Mouse (Mus musculus) large intestine, adult 2 months (tissue): Measurements from ENCODE around the gene Rps16. TPM values are rescaled to one million over a fixed set of nuclear protein-coding genes. Genes with fewer than 3 reads are reported as not detected.

Experiments
- DNase-seq: peaks from one replicate; pipeline ENCODE4 v3.0.0-alpha.2; 2012; ENCODE audit warnings: low read depth, low spot score
- WGBS: fragments of 180-500 bp; shearing (Covaris S2); methylation state at CpG from one replicate; pipeline ENCODE4 v1.1.7; 2018; 5-methylcytosine and 5-hydroxymethylcytosine counted together
- polyA plus RNA-seq: library from polyadenylated mRNA; depleted of rRNA; stranded (reverse); fragments of >200 nt; gene quantifications from 2 replicates; pipeline ENCODE4 v1.2.3, GENCODE M21; 2012

Rps16 gene
- polyA plus RNA-seq, 1 experiment, result 1,007 TPM

DNA sequence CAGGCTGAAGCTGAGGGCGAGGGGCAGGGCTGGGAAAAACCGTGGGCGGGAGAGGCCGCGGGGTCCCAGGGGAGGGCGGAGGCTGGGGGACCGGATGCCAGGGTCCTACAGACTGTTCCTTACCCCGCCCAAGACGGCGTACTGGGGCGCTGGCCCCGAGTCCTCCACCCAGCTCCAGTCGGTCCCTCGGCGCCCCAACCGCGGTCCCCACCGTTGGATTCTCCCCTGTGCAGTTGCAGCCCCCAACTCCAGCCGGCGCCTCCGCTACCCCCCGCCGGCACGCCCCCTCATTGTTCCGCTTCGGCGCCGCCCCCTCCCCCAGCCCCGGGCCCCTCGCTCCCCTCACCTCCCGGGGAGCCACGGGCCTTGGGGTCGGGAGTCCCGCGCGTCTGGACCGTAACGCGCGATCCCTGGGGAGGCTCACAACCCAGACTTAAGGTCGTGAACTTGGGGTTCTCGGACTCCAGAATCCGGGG is 21.1 kb downstream of the Rps16 start:
- 1% methylated on average over 42 of the region's 43 CpGs for WGBS
- no peak for DNase-seq

DNA sequence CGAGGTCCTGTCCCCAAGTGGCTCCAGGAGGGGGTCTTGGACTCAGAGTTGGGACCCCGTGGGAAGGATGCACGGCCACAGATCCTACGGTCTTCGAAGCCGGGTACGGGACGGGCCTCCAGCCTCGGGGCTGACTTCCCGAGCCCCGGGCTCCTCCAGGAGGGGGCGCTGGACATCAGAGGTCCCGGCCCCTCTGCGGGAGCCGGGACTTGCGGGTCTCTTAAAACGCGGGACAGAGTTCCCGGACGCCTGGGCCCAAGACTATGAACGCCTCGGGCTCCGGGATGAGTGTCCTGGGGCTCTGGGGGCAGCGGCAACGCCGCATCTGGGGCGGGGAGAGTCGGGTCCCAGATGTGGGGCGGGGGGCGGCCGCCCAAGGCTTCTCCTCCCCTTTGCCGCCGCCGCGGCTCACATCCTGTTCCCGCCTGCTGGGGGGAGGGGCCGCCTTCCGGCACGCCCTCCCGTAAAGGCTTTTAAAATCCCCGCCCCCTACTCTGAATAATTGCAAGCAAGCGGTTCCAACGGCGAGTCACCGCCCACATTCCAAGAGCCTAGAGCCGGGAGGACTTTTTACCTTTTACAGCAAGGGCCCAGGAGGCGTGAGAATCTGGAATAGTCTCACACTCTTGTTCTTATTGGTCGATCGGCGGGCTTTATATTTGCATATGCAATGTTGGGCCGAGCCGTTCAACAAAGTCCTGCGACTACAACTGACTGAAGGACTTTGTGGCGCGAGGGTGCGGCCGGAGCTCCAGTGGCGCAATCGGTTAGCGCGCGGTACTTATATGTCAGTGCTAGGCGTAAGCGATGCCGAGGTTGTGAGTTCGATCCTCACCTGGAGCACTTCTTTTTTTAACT is 22.0 kb downstream of the Rps16 start, which contains the start of gene Plekhg2:
Gene Plekhg2 (minus strand): TSS at position 349 of the 858 bp plus-strand sequence.
- DNase-seq, result no peak
- WGBS, result under 1% methylated on average over 62 of the region's 66 CpGs

DNA sequence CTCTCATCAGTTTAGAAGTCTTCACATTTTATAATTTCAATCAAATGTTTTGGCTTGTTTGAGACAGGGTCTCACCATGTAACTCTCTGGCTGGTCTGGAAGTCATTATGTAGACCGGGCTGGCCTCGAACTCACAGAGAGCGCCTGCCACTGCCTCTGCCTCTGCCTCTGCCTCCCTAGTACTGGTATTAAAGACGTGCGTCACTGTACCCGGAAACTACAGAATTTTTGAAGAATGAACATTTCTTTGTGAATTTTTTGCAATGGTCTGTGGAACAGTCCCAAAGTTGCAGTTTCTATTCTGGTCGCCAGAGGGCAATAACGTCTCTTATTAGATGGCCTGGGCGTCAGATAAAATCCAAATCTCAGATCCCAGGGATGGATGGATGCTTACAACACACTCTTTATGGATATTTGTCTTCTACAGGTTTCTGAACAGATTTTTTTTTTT is 22.7 kb downstream of the Rps16 start:
- WGBS, result under 1% methylated on average over 9 of the region's 9 CpGs
- DNase-seq, result no peak

DNA sequence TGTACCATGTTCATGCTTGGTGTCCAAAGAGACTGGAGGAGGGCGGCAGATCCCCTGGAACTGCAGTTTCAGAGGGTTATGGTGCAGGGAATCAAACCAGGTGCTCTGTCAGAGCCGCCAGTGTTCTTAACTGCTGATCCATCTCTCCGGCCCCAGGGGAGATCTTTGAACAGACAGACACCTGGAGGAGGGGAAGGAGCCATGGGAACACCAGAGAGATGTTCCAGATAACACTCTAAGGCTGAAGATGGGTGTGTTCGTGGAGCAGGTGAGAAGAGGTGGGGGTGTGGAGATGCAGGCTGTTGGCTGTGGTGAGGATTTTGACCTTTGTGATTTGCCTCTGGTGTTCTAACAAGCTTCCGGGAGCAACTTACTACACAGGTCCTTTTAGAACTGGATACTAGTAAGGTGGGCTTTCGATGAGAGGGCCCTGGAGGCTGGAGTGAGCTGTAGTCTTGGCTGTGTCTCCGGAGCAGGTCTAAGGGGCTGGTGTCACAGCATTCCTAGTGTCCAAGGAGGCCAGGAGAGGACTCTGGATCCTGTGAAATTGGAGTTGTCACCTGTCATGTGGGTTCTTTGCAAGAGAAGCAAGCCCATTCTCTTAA is 23.5 kb downstream of the Rps16 start:
- WGBS, result 33% methylated on average over 7 of the region's 7 CpGs
- no peak for DNase-seq

DNA sequence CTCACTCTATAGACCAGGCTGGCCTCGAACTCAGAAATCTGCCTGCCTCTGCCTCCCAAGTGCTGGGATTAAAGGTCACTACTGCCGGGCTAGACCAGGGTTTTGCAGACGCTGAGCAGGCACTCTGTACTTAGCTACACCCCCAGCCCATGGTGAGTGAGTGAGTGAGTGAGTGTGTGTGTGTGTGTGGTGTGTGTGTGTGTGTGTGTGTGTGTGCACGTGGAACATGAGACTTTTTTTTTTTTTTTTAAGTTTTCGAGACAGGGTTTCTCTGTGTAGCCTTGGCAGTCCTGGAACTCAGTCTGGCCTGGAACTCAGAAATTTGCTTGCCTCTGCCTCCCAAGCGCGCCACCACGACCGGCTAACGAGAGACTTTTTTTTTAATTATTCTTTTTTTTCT is 24.2 kb downstream of the Rps16 start:
- 45% methylated on average over 10 of the region's 10 CpGs for WGBS

DNA sequence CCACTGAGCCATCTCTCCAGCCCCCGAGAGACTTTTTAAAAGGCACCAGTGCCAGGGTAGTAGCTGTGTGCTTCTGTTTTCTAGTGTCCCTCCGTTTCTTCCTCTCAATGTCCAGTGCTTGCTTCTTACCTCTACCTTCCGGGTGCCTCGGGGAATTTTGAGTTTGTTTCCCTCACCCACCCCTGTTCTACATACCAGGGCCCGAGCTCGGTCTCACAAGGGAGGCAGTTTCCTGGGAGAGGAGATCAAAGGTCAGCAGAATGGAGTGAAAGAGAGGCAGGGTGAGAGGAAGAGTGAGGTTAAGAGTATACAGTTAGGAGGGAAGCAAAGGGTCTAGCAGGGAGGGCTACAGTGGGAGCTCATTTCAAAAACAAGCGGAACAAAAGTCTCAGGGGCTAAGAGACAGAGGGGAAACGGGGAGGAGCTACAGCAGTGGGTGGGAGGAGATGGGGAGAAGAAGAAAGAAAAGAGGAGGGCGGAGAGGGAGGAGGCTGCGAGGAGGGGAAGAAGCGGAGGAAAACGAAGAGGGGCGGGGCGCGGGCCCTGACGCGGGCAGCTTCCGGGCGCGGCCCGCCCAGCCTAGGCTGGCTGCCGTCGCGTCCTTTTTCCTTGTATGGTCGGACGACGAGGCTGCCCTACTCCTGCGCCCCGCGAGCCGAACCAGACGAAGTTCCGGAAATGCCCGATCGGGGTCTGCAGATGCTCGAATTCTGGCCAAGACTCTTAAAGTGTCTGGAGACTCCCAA is 24.9 kb downstream of the Rps16 start:
- no peak for DNase-seq
- under 1% methylated on average over 36 of the region's 36 CpGs for WGBS

More for the DNA sequence above, 24.2 kb downstream of the Rps16 start:
- DNase-seq, result no peak

DNA sequence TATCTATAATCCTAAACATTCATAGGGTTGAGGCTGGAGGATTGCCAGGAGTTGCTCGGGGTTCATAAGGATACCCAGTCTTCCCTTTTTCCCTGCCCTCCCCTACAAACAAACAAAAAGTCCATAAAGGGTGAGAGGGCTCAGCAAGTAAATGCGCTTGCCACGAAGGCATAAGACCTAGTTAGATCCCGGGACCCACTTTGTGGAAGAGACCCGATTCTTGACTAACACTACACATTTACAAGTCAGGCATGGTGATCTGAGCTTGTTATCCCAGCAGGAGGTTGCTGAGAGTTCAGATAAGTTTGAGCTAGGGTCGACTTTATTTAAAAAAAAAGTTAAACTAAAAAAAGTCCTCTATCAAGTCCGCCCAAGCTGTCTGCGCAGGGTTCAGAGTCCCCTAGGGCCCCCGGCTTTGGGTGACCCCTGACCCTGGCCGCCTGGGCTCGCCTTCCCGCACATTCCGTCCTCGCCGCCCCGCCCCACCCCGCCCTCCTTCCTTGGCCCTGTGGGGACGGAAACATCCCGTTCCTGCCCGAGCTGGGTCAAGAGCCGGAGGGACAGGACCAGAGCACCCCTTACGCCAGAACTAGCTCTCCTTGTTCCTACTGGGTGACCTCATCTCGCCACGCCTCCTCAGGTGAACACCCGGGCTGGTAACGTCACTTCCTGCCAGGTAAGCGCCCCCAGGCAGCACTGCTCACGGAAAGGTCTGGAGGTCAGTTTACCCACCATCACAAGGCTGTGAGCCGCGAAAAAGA is 25.7 kb downstream of the Rps16 start:
- no peak for DNase-seq

DNA sequence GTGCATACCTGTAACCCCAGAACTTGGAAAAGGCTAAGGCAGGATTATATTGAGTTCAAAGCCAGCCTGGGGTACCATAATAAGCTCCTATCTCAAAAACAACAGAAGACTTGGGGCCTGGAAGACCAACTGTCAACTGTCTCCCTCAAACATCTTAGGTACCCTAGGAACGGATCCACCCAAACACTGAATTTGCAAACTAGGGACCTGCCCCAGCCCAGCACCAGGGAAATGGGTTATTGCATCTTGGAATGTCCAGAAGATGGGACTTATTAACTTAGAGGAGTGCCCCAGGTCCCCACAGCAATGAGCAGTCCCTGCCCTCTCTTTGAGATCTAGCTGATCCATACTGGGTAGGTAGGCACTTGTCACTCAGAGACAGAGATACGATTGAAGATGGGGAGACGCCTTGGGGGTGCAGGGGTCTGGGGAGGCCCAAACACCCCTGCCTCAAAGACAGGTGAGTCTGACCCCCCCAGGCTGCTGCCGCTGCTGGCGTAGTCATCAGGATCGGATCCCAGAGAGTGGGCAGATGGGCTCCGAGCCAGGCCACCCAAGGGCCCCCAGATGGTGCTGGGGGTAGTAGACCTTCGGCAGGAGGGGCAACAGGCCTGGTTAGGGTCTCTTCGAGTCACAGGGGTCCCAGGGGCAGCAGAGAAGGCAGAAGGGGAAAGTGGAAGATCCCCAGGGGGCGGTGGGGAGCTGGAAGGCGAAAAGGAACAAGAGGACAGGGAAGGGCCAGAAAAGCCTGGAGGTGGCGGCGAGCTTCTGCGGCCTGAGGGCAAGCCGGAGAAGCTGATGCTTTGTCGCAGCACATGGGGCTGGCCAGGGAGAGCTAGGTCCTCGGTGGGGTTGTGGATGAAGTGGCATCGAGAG is 27.0 kb downstream of the Rps16 start:
- no peak for DNase-seq
- 6% methylated on average over 18 of the region's 18 CpGs for WGBS

More for the DNA sequence above, 25.7 kb downstream of the Rps16 start:
- under 1% methylated on average over 30 of the region's 30 CpGs for WGBS

DNA sequence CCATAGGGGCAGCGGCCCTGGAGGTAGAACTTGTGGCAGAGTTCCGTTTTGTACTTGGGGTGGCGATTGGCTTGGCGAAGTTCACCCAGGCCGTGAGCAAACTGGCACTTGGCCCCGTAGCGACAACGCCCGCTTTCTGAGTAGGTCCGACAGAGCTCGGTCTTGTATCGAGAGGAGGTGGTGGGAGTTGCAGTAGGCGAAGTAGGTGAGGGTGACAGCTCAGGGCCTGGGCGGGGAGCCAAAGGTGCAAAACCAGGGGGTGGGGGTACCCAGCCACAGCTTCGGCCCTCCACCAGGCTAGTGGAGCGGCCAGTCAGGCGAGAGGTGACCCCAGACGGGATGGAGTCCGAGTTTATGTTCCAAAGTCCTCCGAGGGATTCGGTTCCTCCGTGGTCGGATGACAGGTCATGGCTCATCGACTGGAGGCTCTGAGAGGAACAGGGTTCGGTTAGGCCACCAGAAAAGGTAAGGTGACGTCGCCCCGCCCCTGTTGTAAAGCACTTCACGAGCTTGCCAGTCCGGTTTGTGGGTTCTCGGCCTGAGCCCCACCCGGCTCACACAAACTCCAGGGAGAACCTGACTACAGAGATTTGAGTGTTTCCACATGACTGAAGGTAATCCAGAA is 27.7 kb downstream of the Rps16 start:
- DNase-seq, result no peak
- WGBS, result under 1% methylated on average over 32 of the region's 32 CpGs

DNA sequence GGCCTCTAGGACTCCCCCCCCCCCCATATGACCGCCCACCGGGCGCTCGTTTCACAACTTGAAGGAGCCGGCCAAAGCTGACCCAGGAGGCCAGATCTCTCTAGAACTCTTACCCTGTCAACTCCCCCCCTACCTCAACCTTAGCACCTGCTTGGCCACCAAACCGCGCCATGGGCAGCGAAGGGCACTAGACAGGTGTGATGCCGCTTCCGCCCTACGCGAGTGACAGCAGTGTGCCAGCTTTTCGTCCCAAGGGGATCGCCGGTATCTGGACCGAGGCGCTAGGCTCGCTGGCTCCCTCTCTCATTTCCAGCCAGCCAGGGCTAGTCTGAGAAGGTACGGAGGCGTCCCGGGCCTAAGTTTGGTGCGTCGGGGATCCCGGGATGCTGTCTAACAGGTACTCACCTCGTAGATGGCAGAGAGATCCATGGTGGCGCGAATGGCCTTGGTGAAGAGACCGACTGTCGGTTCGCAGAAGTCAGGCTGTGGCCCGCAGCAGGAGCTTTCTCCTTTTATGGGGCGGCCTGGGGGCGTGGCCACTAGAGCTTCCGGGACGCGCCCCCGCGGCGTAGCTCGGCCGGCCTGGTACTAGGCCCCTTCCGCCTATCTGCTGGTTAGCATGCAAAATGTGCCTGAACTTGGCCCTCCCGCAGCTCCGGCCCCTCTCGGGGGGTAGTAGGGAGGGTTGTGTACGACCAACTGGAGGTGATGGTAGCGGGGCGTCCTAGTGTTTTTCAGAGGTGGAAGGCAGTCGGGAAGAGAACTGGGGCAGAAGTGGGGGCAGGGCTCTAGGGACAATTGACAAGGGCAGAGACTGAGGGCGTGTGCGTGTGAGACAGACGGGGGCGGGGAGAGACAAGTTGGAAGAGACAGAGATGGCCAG is 28.6 kb downstream of the Rps16 start:
- WGBS, result under 1% methylated on average over 53 of the region's 53 CpGs
- no peak for DNase-seq

DNA sequence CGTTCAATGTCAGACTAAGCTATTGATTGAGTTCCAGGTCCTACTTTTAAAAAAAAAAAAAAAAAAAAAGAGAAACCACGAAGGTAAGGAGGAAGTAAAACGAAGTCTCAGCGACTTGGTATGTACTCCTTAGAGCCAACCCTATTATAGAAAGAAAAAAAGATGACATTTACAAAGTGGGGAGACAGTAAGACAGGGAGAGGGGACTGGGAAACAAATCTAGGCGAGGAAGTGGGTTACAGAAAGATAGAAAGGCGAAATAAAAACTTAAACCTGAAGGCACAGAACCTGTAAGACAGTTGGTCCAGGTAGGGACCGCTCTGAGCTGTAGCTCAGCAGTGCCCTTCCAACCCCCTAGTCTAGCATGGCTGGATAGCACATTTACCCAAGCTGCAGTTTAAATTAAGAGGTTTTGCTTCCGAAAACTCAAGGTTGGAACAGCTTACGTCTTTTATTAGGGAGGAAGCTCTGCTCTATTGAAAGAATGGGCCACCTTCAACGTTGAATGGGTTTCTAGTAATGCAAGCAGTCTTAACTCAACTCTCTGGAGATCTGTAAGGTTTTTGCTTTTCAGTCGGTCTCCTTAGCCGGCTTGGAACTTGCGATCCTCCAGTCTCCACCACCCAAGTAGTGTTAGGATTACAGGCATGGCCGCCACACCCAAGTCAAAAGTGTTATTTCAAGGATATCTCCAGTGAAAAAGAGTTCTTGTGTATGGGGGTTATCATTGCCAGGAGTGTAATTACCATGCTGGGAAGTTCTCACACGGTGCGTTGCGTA is 30.0 kb downstream of the Rps16 start, which contains the start of gene Zfp36:
Gene Zfp36 (minus strand): TSS at position 17 of the 780 bp plus-strand sequence.
- DNase-seq, result no peak
- WGBS, result 25% methylated on average over 17 of the region's 17 CpGs

DNA sequence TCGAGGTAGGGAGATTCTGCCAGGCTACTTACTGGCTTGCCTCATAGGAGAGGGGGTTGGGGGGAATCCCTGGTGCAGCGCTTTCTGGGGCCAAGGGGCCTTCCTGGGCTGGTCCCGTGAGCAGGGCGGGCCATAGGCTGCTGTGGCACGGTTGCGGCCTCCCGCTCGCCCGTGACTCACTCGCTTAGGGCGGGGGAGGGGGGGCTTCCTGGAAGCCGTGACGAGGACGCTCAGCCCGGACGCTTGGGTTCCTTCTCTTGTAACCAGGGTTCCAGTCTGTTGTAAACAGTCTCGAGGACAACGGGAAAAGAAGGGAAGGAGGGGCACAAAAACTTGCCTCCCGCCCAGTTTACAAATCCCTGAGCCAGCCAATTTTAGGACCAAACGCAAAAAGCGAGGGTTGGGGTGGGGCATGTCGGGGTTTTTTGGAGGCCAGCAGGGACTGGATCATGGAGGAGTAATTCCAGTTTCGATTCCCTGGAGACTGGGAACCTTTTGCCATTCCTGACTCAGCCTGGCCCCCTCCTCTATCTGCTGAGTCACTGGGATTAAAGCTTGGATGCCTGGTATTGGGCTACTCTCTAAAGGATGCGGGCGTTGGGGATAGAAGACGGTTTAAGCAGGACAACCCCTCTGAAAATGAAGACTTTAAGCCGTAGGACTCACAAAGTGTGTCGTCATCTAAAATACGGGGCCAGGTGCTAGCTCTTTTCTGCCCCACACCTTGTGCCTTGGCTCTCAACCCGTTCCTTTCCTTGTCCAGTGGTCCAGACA is 30.8 kb downstream of the Rps16 start:
- DNase-seq, result no peak
- WGBS, result 2% methylated on average over 30 of the region's 30 CpGs

DNA sequence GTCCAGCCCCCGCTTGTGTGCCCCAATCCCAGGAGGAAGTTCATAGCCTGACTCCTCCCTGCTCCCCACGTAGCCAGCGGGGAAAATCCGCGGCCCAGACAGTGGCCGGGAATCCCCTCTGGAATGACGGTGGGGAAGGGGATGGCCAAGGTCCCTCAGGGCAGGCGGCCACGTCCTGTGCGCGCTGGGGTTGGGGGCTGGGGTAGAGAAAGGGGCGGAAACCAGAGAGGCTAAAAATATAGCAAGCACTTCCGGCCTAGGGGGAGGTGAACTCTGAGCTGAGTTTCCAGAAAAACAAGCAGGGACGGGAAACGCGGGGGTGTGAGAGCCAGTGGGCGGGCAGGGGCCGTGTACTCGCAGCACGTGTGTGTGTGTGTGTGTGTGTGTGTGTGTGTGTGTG is 31.5 kb downstream of the Rps16 start:
- WGBS, result 0% methylated on average over 20 of the region's 20 CpGs

DNA sequence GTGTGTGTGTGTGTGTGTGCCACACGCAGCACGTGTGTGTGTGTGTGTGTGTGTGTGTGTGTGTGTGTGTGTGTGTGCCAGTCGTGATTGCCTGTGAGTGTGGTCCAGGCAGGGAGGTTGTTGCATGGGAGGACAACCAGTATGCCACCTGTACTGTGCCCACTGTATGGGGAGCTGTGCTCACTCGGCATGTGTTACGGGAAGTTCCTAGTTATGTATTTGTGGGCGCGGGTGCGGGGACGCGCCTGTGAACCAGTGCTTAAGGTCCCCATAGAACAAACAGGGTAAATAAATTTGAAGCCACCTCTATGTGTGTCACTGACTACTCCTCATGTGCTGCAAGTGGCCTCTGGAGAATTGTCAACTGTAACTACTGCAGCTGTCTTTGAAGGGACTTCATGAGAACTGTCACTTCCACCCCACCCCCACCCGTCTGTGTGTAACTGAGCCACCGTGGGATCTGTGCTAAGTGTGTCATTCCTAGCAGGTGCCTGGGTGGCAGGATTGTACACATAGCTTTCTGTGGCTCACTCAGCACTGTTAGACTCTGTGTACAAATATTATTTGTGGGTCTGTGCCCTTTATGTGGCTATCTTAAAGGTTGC is 32.0 kb downstream of the Rps16 start:
- 4% methylated on average over 11 of the region's 12 CpGs for WGBS
- no peak for DNase-seq

More for the DNA sequence above, 31.5 kb downstream of the Rps16 start:
- DNase-seq, result no peak

DNA sequence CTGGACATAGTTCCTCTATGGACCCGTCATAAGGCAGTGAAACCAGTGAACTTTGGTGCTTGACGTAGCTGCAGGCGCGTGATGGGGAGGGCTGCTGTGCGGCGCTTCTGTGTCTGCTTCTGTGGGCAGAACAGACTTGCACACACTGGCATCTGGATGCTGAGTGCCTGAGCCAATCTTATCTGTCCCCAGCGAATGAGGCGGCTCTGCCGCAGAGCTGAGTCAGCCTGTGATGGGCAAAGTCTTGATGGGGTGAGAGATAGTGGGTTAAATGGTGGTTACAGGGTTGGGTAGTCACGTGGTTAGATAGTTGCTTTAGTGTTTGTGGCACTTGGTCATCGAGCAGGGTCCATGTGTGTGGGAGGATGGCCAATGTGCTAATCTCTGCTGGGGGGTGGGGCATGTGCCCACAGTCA is 32.5 kb downstream of the Rps16 start:
- 9% methylated on average over 11 of the region's 11 CpGs for WGBS
- no peak for DNase-seq
